9 mouse cellular contexts compared by ENCODE assay signal in genomic region chr4:95897236-95897874, GRCm38 (mm10).
DNase-seq lines count a peak whose midpoint lies in the region; ATAC-seq and TF ChIP-seq lines count a peak whose summit lies in the region.
"Had no signal": no experiment of that assay in that cellular context is flagged by ENCODE, and none has a peak within 500 bp of the region (broad histone marks: within the 10 kb centered on the region; RNA-seq: fewer than 3 reads in every experiment).

No protein-coding gene starts in this region.

- no peak overlapping the region for H3K4me2 ChIP-seq in kidney, embryonic 14.5 days (replicated peaks; ENCODE audit: low read depth, low read length)
- no peak overlapping the region for H3K4me2 ChIP-seq in limb, embryonic 14.5 days (replicated peaks; ENCODE audit: low read depth, low read length, severe bottlenecking)

- peak; percentile 26 for DNase-seq in kidney, postnatal 10 days
- peak; percentile 44 to 48 for DNase-seq in frontal cortex, adult 2 months (ENCODE audit: extremely low spot score in 1 of 2, low spot score in 1 of 2)
- peak; percentile 71 for DNase-seq in limb, embryonic 14.5 days (ENCODE audit: low spot score)
- DNase-seq in skeletal muscle tissue, adult 2 months (ENCODE audit: low read depth, low spot score) = peak; percentile 7
- DNase-seq in spleen, postnatal 10 days (ENCODE audit: low spot score in 2 of 2) = no peak
- DNase-seq in MN1 (ENCODE audit: low spot score) = no peak
- no peak for DNase-seq in kidney, postnatal 14 days

- no peaks in the 10 kb centered on the region for H3K36me3 ChIP-seq in kidney, embryonic 14.5 days (ENCODE audit: control insufficient read depth, insufficient read depth, low read length)
- no peaks in the 10 kb centered on the region for H3K36me3 ChIP-seq in limb, embryonic 14.5 days (ENCODE audit: control insufficient read depth, insufficient read depth, low read length)

- TF ChIP-seq POLR2A in limb, embryonic 14.5 days (IDR thresholded peaks at IDR 0.05; ENCODE audit: borderline replicate concordance, extremely low read depth, insufficient read depth, insufficient read length) = no peak

- no peak overlapping the region for H3K9ac ChIP-seq in kidney, embryonic 14.5 days (ENCODE audit: low read depth, low read length)
- H3K9ac ChIP-seq in limb, embryonic 14.5 days (ENCODE audit: low read depth, low read length, severe bottlenecking) = no peak overlapping the region

- no peaks in the 10 kb centered on the region for H3K27me3 ChIP-seq in kidney, embryonic 14.5 days (ENCODE audit: control insufficient read depth, insufficient read depth, low read length)
- no peaks in the 10 kb centered on the region for H3K27me3 ChIP-seq in limb, embryonic 14.5 days (ENCODE audit: control insufficient read depth, insufficient read depth, low read length)

- H3K4me3 ChIP-seq in kidney, embryonic 14.5 days (ENCODE audit: low read length) = no peak overlapping the region
- H3K4me3 ChIP-seq in limb, embryonic 14.5 days (replicated peaks; ENCODE audit: low read length) = no peak overlapping the region

- H3K9me3 ChIP-seq in kidney, embryonic 14.5 days (ENCODE audit: control insufficient read depth, low read length) = no peaks in the 10 kb centered on the region
- H3K9me3 ChIP-seq in limb, embryonic 14.5 days (ENCODE audit: control insufficient read depth, low read length) = no peaks in the 10 kb centered on the region

- ATAC-seq in kidney, embryonic 14.5 days (ENCODE audit: low FRiP score, low TSS enrichment) = no peak
- peak; percentile 62 for ATAC-seq in limb, embryonic 14.5 days (ENCODE audit: low FRiP score, low read depth)

- H3K27ac ChIP-seq in kidney, embryonic 14.5 days (ENCODE audit: low read depth, low read length) = no peak overlapping the region
- H3K27ac ChIP-seq in limb, embryonic 14.5 days (replicated peaks; ENCODE audit: low read depth, low read length) = peak overlapping the region; percentile 61
- H3K27ac ChIP-seq: kidney, postnatal 0 days had no signal

- H3K4me1 ChIP-seq in kidney, embryonic 14.5 days (ENCODE audit: control insufficient read depth, insufficient read depth, low read length) = 0 out of 2 replicates have a peak, but pooled peaks cover 2% of the 10 kb centered on the region
- H3K4me1 ChIP-seq in limb, embryonic 14.5 days (ENCODE audit: control insufficient read depth, insufficient read depth, low read length) = peaks cover 51% of the 10 kb centered on the region

- whole genome bisulfite sequencing in kidney, embryonic 14.5 days = 84% methylated on average over 7 of the region's 7 CpGs
- 25% methylated on average over 7 of the region's 7 CpGs for WGBS in limb, embryonic 14.5 days

Comparison
In these comparisons a context has a peak if more than half of its experiments do, and no peak if none do; other contexts are left out.
1. DNase-seq: peak in kidney, postnatal 10 days (single experiment), frontal cortex, adult 2 months (2 of 2), limb, embryonic 14.5 days (single experiment) and skeletal muscle tissue, adult 2 months (single experiment); none in spleen, postnatal 10 days (0 of 2), MN1 (single experiment) and kidney, postnatal 14 days (single experiment).